Mouse (Mus musculus) kidney, adult 2 months (tissue): ENCODE results near the gene Sytl5. TPM values are rescaled to one million over a fixed set of nuclear protein-coding genes. Genes with fewer than 3 reads are reported as not detected.
A peak's percentile ranks its signal among the peaks of the same experiment; 100 is the strongest.

Experiments used
- DNase-seq: peaks from one replicate; pipeline ENCODE4 v3.0.0; 2021
- H3K27ac ChIP-seq: fragments of 200-500 bp; 2 replicates; pipeline ENCODE4 v1.5.1; 2012; ENCODE audit warnings: low read depth, low read length, control low read depth, inconsistent platforms; ENCODE audit not compliant: insufficient read depth
- H3K27me3 ChIP-seq: fragments of 200-500 bp; replicated peaks from 2 replicates; pipeline ENCODE4 v1.6.1; 2012; ENCODE audit warnings: mild to moderate bottlenecking, moderate library complexity, low read length, inconsistent platforms; ENCODE audit not compliant: control insufficient read depth, insufficient read depth
- H3K36me3 ChIP-seq: fragments of 200-500 bp; 2 replicates; pipeline ENCODE4 v1.6.1; 2012; ENCODE audit warnings: mild to moderate bottlenecking, moderate library complexity, low read length, inconsistent platforms; ENCODE audit not compliant: control insufficient read depth, insufficient read depth
- H3K4me1 ChIP-seq: fragments of 200-500 bp; 2 replicates; pipeline ENCODE4 v1.6.1; 2011; ENCODE audit warnings: low read length; ENCODE audit not compliant: control insufficient read depth, insufficient read depth
- H3K4me3 ChIP-seq: fragments of 200-500 bp; 2 replicates; pipeline ENCODE4 v1.5.1; 2011; ENCODE audit warnings: mild to moderate bottlenecking, low read depth, low read length, control low read depth; ENCODE audit not compliant: insufficient read depth
- CTCF ChIP-seq: fragments of 200-500 bp; conservative IDR thresholded peaks from 2 replicates; pipeline ENCODE4 v1.5.1; 2011; ENCODE audit warnings: low read depth, mild to moderate bottlenecking, control low read depth, low read length, moderate library complexity, mixed read lengths; ENCODE audit not compliant: insufficient read depth, insufficient read length
- POLR2A ChIP-seq: fragments of 200-500 bp; IDR thresholded peaks from one replicate; pipeline ENCODE4 v1.6.1; 2011; ENCODE audit warnings: low read depth, low read length, control low read depth
- WGBS: fragments of 180-500 bp; shearing (Covaris S2); methylation state at CpG from one replicate; pipeline ENCODE4 v1.1.7; 2018; 5-methylcytosine and 5-hydroxymethylcytosine counted together
- polyA plus RNA-seq: library from polyadenylated mRNA; depleted of rRNA; stranded (reverse); fragments of >200 nt; gene quantifications from 2 replicates; pipeline ENCODE4 v1.2.3, GENCODE M21; 2012; rRNA removed

Sytl5 gene
- polyA plus RNA-seq, 1 experiment: 0.16 TPM

GRCm38 (mm10) chrX:10000718-10001117 lies 115.3 kb downstream of the Sytl5 start:
- Histone ChIP-seq H3K36me3 (no peaks in the 10 kb centered on the region), H3K4me1 (no peaks in the 10 kb centered on the region), H3K4me3 (no peak overlapping the region), H3K27me3 (no peaks in the 10 kb centered on the region), H3K27ac (no peak overlapping the region)
- 52% methylated on average over 1 of the region's 1 CpGs for WGBS
- no peak for DNase-seq
- TF ChIP-seq CTCF: no peak
- TF ChIP-seq POLR2A: no peak

DNA sequence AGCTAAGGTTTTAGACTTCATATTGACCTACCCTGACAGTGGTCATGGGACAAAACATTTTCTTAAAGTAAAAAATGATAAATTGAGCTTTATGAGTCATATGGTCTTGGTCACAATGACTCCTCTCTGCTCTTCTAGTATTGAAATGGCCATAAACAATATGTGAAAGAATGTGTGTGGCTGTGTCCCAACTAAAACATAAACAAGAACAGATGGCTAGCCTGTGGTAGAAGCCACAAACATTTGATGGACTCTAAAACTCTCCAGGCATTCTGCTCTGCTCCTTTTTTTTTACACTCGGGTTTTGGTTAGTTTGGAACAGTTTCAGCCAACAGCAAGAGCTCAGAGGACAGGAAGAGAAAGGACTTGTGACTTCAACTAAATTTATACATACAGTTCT lies 120.5 kb downstream of the Sytl5 start:
- DNase-seq: no peak
- 58% methylated on average over 1 of the region's 1 CpGs for WGBS
- Histone ChIP-seq H3K27ac (no peak overlapping the region), H3K36me3 (no peaks in the 10 kb centered on the region), H3K4me3 (no peak overlapping the region), H3K27me3 (no peaks in the 10 kb centered on the region), H3K4me1 (no peaks in the 10 kb centered on the region)
- TF ChIP-seq CTCF (no peak), POLR2A (no peak)

DNA sequence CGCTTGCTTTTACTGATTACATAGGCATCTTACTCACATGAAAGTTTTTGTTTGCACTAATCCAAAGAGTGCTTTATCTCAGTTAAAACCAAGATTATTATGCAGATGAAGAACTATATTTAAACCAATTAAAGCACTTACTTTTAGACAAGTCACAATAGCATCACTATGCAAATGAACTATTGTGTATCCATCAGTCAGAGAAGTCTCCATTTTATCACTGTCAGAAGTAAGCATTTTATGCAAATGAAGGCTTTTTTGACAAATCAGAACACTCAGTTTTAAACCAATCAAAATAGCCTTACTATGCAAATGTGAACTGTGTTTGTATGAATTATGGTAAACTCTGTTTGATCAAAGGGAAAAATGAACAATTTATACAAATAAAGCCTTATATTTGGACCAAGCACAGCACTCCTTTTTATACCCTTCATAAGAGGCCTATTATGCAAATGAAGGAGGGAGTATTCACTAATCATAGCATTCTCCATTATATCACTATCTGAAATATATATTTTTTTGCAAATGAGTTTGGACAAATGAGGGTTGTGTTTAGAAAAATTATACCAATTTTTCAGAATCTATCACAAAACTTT lies 122.4 kb downstream of the Sytl5 start:
- no peaks in the 10 kb centered on the region for H3K4me1 ChIP-seq
- no peak overlapping the region for H3K27ac ChIP-seq
- no peak for TF ChIP-seq CTCF
- no peak for TF ChIP-seq POLR2A
- no peak for DNase-seq
- no peak overlapping the region for H3K4me3 ChIP-seq
- no peaks in the 10 kb centered on the region for H3K36me3 ChIP-seq
- WGBS: 95% methylated on average over 1 of the region's 1 CpGs
- H3K27me3 ChIP-seq: no peaks in the 10 kb centered on the region

DNA sequence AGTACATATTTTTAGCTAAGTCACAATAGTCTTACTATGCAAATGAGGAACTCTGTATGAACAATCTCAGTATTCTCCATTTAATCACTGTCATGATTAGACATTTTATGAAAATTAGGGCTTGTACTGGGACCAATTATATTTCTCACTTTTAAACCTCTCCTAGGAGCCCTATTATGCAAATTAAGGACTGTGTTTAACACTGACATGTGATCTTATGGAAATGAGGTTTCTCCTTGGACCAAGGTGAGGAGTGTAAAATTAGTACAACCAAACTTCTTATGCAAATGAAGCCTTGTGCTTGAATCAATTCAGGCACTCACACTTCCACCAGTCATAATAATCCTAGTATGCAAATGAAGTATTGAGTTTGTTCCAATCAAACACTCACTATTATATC lies 124.8 kb downstream of the Sytl5 start:
- Histone ChIP-seq H3K27me3 (no peaks in the 10 kb centered on the region), H3K27ac (no peak overlapping the region), H3K4me3 (no peak overlapping the region), H3K4me1 (no peaks in the 10 kb centered on the region), H3K36me3 (no peaks in the 10 kb centered on the region)
- TF ChIP-seq CTCF (no peak), POLR2A (no peak)
- DNase-seq: no peak

- DNase-seq: no peak
Measured at GRCm38 (mm10) chrX:10034666-10035065, 149.2 kb downstream of the Sytl5 start.

More at GRCm38 (mm10) chrX:10034666-10035065, 149.2 kb downstream of the Sytl5 start:
- H3K4me3 ChIP-seq: no peak overlapping the region
- H3K27ac ChIP-seq: no peak overlapping the region
- no peaks in the 10 kb centered on the region for H3K27me3 ChIP-seq
- H3K36me3 ChIP-seq: no peaks in the 10 kb centered on the region
- no peak for TF ChIP-seq POLR2A
- TF ChIP-seq CTCF: 0 out of 2 replicates have a peak, but pooled peaks have one; percentile 20
- no peaks in the 10 kb centered on the region for H3K4me1 ChIP-seq

Other genes starting within 250 kb of the Sytl5 start
- gene Dynlt3, start 222.6 kb upstream of the Sytl5 start, polyA plus RNA-seq: 47.5 and 69.6 TPM in 2 replicates
- not detected in 2 replicates for gene Hypm, start 38.7 kb upstream of the Sytl5 start, polyA plus RNA-seq
- not detected in 2 replicates for gene H2al3, start 35.9 kb upstream of the Sytl5 start, polyA plus RNA-seq
- 5.5 and 6.6 TPM in 2 replicates for gene Srpx, start 232.1 kb downstream of the Sytl5 start, polyA plus RNA-seq